Mouse (Mus musculus): ENCODE measurements around the gene Rgs3.

DNA sequence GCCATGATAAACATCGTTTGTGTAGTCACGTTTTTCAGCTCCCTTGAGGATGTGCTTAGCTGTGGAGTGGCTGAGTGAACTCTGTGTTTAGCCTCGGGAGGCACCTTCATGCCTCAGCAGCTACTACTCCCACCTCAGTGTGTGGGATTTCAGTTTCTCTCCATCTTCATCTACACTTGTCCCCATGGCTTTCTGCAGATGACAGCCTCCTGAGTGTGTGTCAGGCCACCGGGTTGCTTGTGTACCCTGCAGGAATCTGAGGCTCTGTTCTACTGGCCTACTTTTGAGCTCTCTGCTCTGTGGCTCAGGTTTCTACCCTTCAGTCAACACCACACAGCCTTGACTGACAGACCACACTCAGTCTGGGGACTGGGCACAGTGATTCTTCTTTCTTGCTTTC is 151.9 kb downstream of the Rgs3 start:
- TF ChIP-seq CTCF (conservative IDR thresholded peaks at IDR 0.05; ENCODE audit: insufficient read depth, insufficient read length, low read depth, low read length): no peak
- no peak for TF ChIP-seq POLR2A (IDR thresholded peaks at IDR 0.05; ENCODE audit: low read depth, low read length)

All from kidney, adult 2 months (tissue).